Comparison of ENCODE assay signal across 19 mouse cellular contexts in genomic region chr5:105824282-105824681, GRCm38 (mm10). TPM values are rescaled to one million over a fixed set of nuclear protein-coding genes. Genes with fewer than 3 reads are reported as not detected.
DNase-seq lines count a peak whose midpoint lies in the region; ATAC-seq and TF ChIP-seq lines count a peak whose summit lies in the region.
"Had no signal": no experiment of that assay in that cellular context is flagged by ENCODE, and none has a peak within 500 bp of the region (broad histone marks: within the 10 kb centered on the region; RNA-seq: fewer than 3 reads in every experiment).

No protein-coding gene starts in this region.

- no peak for TF ChIP-seq CTCF in liver, postnatal 0 days (IDR thresholded peaks at IDR 0.05; ENCODE audit: low read depth)
- TF ChIP-seq CTCF in lung, adult 2 months (IDR thresholded peaks at IDR 0.05; ENCODE audit: insufficient read depth, low read length): no peak

- no peaks in the 10 kb centered on the region for H3K9me3 ChIP-seq in heart, embryonic 10.5 days
- no peaks in the 10 kb centered on the region for H3K9me3 ChIP-seq in liver, embryonic 11.5 days (ENCODE audit: control insufficient read depth, low read length)
- H3K9me3 ChIP-seq in liver, postnatal 0 days (ENCODE audit: low read length): no peaks in the 10 kb centered on the region
- H3K9me3 ChIP-seq: embryonic facial prominence, embryonic 13.5 days; heart, embryonic 15.5 days; midbrain, embryonic 10.5 days; neural tube, embryonic 12.5 days had no signal

- H3K4me2 ChIP-seq in liver, embryonic 11.5 days: 0 out of 2 replicates have a peak overlapping the region, but pooled peaks have one; percentile 3
- H3K4me2 ChIP-seq in liver, postnatal 0 days (ENCODE audit: low read depth, low read length): no peak overlapping the region
- H3K4me2 ChIP-seq: embryonic facial prominence, embryonic 13.5 days; heart, embryonic 15.5 days; neural tube, embryonic 12.5 days had no signal

- 78% methylated on average over 7 of the region's 7 CpGs for WGBS in heart, embryonic 10.5 days
- 76% methylated on average over 7 of the region's 7 CpGs for WGBS in liver, embryonic 11.5 days
- 73% methylated on average over 7 of the region's 7 CpGs for WGBS in liver, postnatal 0 days (ENCODE audit: insufficient replicate concordance)
- WGBS in lung, adult 2 months: 36% methylated on average over 7 of the region's 7 CpGs

- no peaks in the 10 kb centered on the region for H3K36me3 ChIP-seq in heart, embryonic 10.5 days
- no peaks in the 10 kb centered on the region for H3K36me3 ChIP-seq in liver, embryonic 11.5 days (ENCODE audit: control insufficient read depth, insufficient read depth, low read length)
- H3K36me3 ChIP-seq in liver, postnatal 0 days (replicated peaks; ENCODE audit: insufficient read depth, low read length): no peaks in the 10 kb centered on the region
- H3K36me3 ChIP-seq: embryonic facial prominence, embryonic 13.5 days; heart, embryonic 15.5 days; midbrain, embryonic 10.5 days; neural tube, embryonic 12.5 days had no signal

- no peak for TF ChIP-seq EP300 in liver, postnatal 0 days (IDR thresholded peaks at IDR 0.05; ENCODE audit: low read depth)

- no peak overlapping the region for H3K27ac ChIP-seq in heart, embryonic 10.5 days
- H3K27ac ChIP-seq in liver, embryonic 11.5 days (ENCODE audit: low read depth, low read length): peak overlapping the region; percentile 57; the same call in 1 of the 2 replicates
- H3K27ac ChIP-seq in liver, postnatal 0 days (ENCODE audit: low read depth): no peak overlapping the region
- H3K27ac ChIP-seq: embryonic facial prominence, embryonic 13.5 days; heart, embryonic 15.5 days; neural tube, embryonic 12.5 days; stomach, postnatal 0 days had no signal

- H3K9ac ChIP-seq in liver, embryonic 11.5 days (ENCODE audit: low read depth, low read length): 0 out of 2 replicates have a peak overlapping the region, but pooled peaks have one; percentile 35
- no peak overlapping the region for H3K9ac ChIP-seq in liver, postnatal 0 days (replicated peaks)
- H3K9ac ChIP-seq: embryonic facial prominence, embryonic 13.5 days; forebrain, postnatal 0 days; heart, embryonic 15.5 days; neural tube, embryonic 12.5 days had no signal

- peaks cover 22% of the 10 kb centered on the region for H3K27me3 ChIP-seq in heart, embryonic 10.5 days (ENCODE audit: insufficient read depth, poor library complexity, severe bottlenecking)
- no peaks in the 10 kb centered on the region for H3K27me3 ChIP-seq in liver, embryonic 11.5 days (replicated peaks; ENCODE audit: control insufficient read depth, insufficient read depth, low read length)
- H3K27me3 ChIP-seq in liver, postnatal 0 days (ENCODE audit: insufficient read depth, low read length): no peaks in the 10 kb centered on the region
- H3K27me3 ChIP-seq: embryonic facial prominence, embryonic 13.5 days; heart, embryonic 15.5 days; neural tube, embryonic 12.5 days had no signal

- DNase-seq in heart, adult 11 months: peak; percentile 94
- no peak for DNase-seq in heart, embryonic 10.5 days (ENCODE audit: low spot score)
- no peak for DNase-seq in liver, embryonic 11.5 days (ENCODE audit: low spot score)
- no peak for DNase-seq in liver, postnatal 0 days
- no peak for DNase-seq in lung, adult 2 months
- DNase-seq in lung, postnatal 4 days: peak; percentile 57 to 65
- DNase-seq in left cerebral cortex, adult 18-20 months (ENCODE audit: low spot score in 2 of 2): no peak
- DNase-seq: adrenal gland, postnatal 25 days; B cell, adult 2 months; cerebellum, adult 18-20 months; forebrain, postnatal 0 days; right cerebral cortex, postnatal 25 days had no signal

- TF ChIP-seq POLR2A in lung, adult 2 months (IDR thresholded peaks at IDR 0.05; ENCODE audit: borderline replicate concordance, extremely low read depth, low read depth, low read length): peak; percentile 59; the same call in 1 of the 2 replicates

- no peak overlapping the region for H3K4me3 ChIP-seq in heart, embryonic 10.5 days
- H3K4me3 ChIP-seq in liver, embryonic 11.5 days (ENCODE audit: low read depth, low read length): no peak overlapping the region
- H3K4me3 ChIP-seq in liver, postnatal 0 days (ENCODE audit: low read depth, low read length): no peak overlapping the region
- H3K4me3 ChIP-seq in lung, adult 2 months (replicated peaks; ENCODE audit: extremely low read depth, low read depth, low read length): no peak overlapping the region
- H3K4me3 ChIP-seq: embryonic facial prominence, embryonic 13.5 days; heart, embryonic 15.5 days; midbrain, embryonic 10.5 days; neural tube, embryonic 12.5 days had no signal

- no peak for ATAC-seq in liver, embryonic 11.5 days (replicated peaks; ENCODE audit: low FRiP score)
- ATAC-seq in liver, postnatal 0 days: no peak
- no peak for ATAC-seq in erythroblast, adult 5-6 weeks (replicated peaks; ENCODE audit: low FRiP score, poor library complexity, severe bottlenecking)
- ATAC-seq: intestine, postnatal 0 days had no signal

- peaks cover 27% of the 10 kb centered on the region for H3K4me1 ChIP-seq in heart, embryonic 10.5 days
- peaks cover 20% of the 10 kb centered on the region for H3K4me1 ChIP-seq in liver, embryonic 11.5 days (replicated peaks; ENCODE audit: control insufficient read depth, insufficient read depth, low read length)
- H3K4me1 ChIP-seq in liver, postnatal 0 days (ENCODE audit: insufficient read depth): peaks cover 6% of the 10 kb centered on the region; the same call in 1 of the 2 replicates
- peaks cover 11% of the 10 kb centered on the region for H3K4me1 ChIP-seq in lung, adult 2 months (ENCODE audit: control insufficient read depth, insufficient read depth, low read length)

RNA-seq across cellular contexts. Expression of gene Zfp326, which starts 52.1 kb away (rescaled TPM):
- 30.0 and 37.7 TPM in 2 replicates for polyA plus RNA-seq in heart, embryonic 10.5 days (2016; fragmentation: Nextera tagmentation; extraction: Ambion mirVana)
- 14.5 and 18.0 TPM in 2 replicates for polyA plus RNA-seq in liver, embryonic 11.5 days (2014; fragmentation: Nextera tagmentation; extraction: Ambion mirVana)
- 8.9 and 9.0 TPM in 2 replicates for polyA plus RNA-seq in liver, postnatal 0 days (2015; fragmentation: Nextera tagmentation; extraction: Ambion mirVana)
- polyA plus RNA-seq in lung, adult 2 months (2012; rRNA removed): 11.7 and 14.6 TPM in 2 replicates
- total RNA-seq in left cerebral cortex, adult 18-20 months (2021): 10 to 100 TPM; 30.2 to 36.5 TPM
- total RNA-seq in erythroblast, adult 5-6 weeks (2015; ENCODE audit: low replicate concordance): 4.0 and 5.2 TPM in 2 replicates
- total RNA-seq in erythroblast, adult 5-6 weeks (2017; ENCODE audit: low replicate concordance): 2.6 and 4.4 TPM in 2 replicates

Comparison
In these comparisons a context has a peak if more than half of its experiments do, and no peak if none do; other contexts are left out.
1. DNase-seq: peak in heart, adult 11 months (single experiment) and lung, postnatal 4 days (2 of 2); none in heart, embryonic 10.5 days (single experiment), liver, embryonic 11.5 days (single experiment), liver, postnatal 0 days (single experiment), lung, adult 2 months (single experiment) and left cerebral cortex, adult 18-20 months (0 of 2).